Mouse (Mus musculus) small intestine, adult 2 months (tissue): Measurements from ENCODE around the gene Mnd1.

Experiments used
- CTCF ChIP-seq: fragments of 200-500 bp; IDR thresholded peaks from 2 replicates; pipeline ENCODE4 v1.5.1; 2012; ENCODE audit warnings: low read depth, mild to moderate bottlenecking, control low read depth, inconsistent platforms, low read length, moderate library complexity, mixed read lengths; ENCODE audit not compliant: insufficient replicate concordance, insufficient read length; ENCODE audit errors: extremely low read depth
- POLR2A ChIP-seq: fragments of 200-500 bp; IDR thresholded peaks from 2 replicates; pipeline ENCODE4 v1.6.1; 2012; ENCODE audit warnings: low read depth, mild to moderate bottlenecking, control low read depth, inconsistent platforms, low read length, moderate library complexity

GRCm38 (mm10) chr3:84118718-84119117 lies 36.9 kb downstream of the Mnd1 start:
- TF ChIP-seq POLR2A (no peak), CTCF (no peak)
